Mouse (Mus musculus): ENCODE results near the gene Fam107b.

The Fam107b gene

GRCm38 (mm10) chr2:3776045-3776444, 205.8 kb downstream of the Fam107b start:
- no peak for DNase-seq (ENCODE audit: low spot score)

GRCm38 (mm10) chr2:3777696-3778095, 207.4 kb downstream of the Fam107b start:
- no peak for DNase-seq (ENCODE audit: low spot score)

- no peak for DNase-seq (ENCODE audit: low spot score)
These were observed 215.3 kb downstream of the Fam107b start for GRCm38 (mm10) chr2:3785546-3785945.

DNA sequence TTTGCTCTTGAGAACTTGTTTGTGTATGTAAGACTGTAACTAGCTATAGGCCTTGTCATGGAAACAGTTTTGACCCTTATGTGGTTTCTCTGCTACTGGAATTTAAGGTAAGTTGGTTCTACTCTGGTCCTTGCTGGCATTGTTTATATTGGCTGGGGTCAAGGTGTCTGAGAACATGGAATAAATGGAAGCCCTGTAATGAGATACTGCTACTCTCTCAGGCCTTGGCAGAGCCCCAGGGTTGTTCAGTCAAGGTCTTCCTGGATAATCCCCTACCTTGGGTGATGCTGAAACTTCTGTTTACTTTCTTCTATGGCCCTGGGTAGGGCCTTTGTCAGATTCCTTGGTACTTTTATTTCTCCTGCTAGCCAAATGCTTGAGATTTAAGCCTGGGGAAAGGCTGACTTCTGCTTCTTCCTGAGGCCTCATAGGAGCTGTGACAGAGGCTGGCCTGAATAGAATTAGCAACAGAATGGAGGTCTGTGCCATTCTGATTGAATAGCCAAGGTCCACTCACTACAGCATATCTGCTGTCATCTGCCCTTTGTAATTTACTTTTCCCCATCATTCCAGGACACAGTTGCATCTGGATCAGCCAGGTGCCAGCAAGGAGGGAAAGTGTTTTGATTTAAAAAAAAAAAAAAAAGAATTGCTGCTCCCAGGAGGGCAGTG, 217.6 kb downstream of the Fam107b start:
- DNase-seq (ENCODE audit: low spot score) = no peak

- DNase-seq (ENCODE audit: low spot score) = no peak
These were observed 218.1 kb downstream of the Fam107b start for GRCm38 (mm10) chr2:3788424-3788786.

DNA sequence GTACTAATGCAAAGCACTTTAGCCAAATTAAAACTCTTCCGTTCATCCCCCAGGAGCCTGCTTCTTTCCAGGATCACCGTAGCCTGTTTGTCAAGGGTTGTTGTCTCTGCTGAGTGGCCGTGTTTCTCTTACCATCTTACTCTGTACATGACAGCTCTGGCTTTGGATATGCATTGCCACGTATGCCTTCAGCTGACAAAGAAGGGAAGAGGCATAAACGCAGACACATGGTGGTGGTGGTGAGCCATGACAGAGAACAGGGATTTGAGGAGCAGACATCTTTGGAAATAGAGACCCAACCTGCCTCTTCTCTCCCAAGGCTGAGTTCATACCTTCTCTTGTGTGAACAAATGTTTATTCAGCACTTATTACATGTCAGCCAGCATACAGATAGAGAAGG, 226.3 kb downstream of the Fam107b start:
- DNase-seq (ENCODE audit: low spot score) = no peak

GRCm38 (mm10) chr2:3799767-3800554, 229.7 kb downstream of the Fam107b start:
- DNase-seq (ENCODE audit: low spot score) = peak; percentile 77

DNA sequence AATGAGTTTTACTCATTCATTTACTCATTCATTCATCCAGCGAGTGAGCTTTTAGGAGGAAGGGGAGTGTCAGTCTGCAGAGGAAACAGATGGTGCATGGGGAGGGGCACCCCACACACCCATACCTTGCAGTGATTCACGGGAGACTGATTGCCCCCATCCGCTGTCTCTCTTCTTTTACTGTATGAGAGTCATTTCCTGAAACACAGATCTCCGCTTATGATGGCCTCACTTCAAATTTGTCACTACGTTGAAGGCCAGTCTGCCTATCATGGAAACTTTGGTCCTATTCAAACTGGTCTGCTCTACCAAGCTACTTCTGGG, 230.2 kb downstream of the Fam107b start:
- DNase-seq (ENCODE audit: low spot score) = no peak

- DNase-seq (ENCODE audit: low spot score) = no peak
These were observed 235.5 kb downstream of the Fam107b start for GRCm38 (mm10) chr2:3805742-3806141.

DNA sequence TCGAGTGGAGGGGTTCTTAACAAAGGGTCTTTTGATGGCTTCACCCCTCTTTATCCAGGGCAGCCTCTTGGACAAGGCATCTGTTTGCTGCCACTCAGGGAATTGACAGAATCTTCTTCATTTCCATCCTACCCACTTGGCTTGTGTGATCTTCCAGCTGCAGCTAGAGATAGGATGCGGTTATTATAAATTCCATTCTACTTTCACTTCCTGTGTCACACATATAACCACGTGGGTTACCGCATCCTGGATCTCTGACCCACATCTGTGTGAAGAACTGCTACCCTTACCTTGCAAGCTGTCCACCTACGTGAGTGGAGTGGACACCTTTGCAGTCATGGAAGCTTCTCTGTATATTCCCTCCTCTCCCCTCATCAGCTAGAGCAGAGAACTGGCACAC, 240.0 kb downstream of the Fam107b start:
- DNase-seq (ENCODE audit: low spot score) = no peak

DNA sequence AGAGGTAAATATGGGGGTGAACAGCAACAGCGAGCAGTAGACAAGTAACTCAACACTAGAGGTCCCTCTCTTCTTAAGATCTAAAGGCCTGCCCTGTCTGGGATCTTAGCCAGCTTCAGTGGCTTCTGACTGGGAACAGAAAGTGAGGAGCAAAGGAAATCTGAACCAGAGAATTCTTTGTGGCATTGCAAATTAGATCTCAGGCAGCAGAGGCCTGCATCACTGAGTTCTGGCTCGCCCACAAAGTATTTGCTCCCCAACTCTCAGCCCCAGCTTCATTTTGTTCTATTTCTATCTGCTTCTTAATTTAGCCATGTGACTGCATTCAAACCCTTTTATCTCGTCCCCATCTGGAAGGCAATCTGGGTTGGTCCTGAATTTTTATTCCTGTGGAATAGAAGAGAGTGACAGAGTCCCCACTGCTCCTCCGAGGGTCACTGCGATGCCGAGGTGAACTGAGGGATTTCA, 245.9 kb downstream of the Fam107b start:
- peak; percentile 31 for DNase-seq (ENCODE audit: low spot score)

DNA sequence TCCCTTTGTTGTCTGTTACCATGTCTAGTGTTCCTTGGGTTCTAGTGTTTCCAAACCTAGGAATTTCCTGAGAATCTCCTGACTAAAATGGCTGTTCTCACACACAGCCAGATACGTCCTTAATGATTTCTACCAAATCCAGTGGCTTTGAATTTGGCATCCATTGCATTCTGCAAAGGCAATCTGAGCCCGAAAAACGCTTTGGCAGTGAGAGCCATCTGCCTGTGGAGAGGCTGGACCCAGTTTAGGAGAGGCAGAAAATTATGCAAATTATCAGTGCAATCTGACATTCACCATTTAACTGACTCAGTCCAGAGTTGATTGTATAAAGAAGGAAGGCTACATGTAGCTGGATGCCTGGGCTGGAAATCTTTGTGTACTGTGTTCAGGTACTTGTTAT, 247.3 kb downstream of the Fam107b start:
- no peak for DNase-seq (ENCODE audit: low spot score)

- no peak for DNase-seq (ENCODE audit: low spot score)
These were observed 252.5 kb downstream of the Fam107b start for GRCm38 (mm10) chr2:3822483-3823455.
